Mouse (Mus musculus) bone marrow macrophage, adult 2 months (primary cell): ENCODE results near the gene Rph3a.

Experiments used
- CTCF ChIP-seq: IDR thresholded peaks from 2 replicates; pipeline ENCODE4 v1.5.1; 2012; ENCODE audit warnings: low read depth, mild to moderate bottlenecking, low read length, moderate library complexity
- POLR2A ChIP-seq: IDR thresholded peaks from 2 replicates; pipeline ENCODE4 v1.6.1; 2012; ENCODE audit warnings: mild to moderate bottlenecking, low read depth, low read length, borderline replicate concordance

- TF ChIP-seq POLR2A (no peak), CTCF (no peak)
Observed at GRCm38 (mm10) chr5:121041791-121042190, 31.9 kb upstream of the Rph3a start.
